In the genomic region with DNA sequence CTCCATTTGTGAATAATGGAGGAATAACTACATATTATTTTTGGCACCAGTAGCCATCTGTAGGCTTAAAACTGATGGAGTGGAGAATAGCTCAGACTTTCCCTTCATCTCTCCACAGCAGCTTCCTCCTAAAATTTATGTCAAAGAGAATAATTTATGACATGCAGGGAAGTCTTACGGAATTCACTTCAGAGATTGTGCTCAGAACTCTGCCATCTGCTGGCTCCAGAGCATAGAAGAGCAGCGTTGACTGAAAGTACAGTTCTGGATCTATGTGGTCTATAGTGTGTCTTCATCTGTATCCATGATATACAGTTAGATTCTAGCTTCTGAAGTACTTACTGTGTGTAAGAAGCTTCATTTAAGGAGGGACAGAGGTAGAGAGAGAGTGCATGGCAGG, we compare ENCODE assay signal across 13 mouse cellular contexts. TPM values are rescaled to one million over a fixed set of nuclear protein-coding genes. Genes with fewer than 3 reads are reported as not detected.
DNase-seq lines count a peak whose midpoint lies in the region; ATAC-seq and TF ChIP-seq lines count a peak whose summit lies in the region.
"Had no signal": no experiment of that assay in that cellular context is flagged by ENCODE, and none has a peak within 500 bp of the region (broad histone marks: within the 10 kb centered on the region; RNA-seq: fewer than 3 reads in every experiment).

No protein-coding gene starts in this region.

- H3K4me3 ChIP-seq in hindbrain, postnatal 0 days (ENCODE audit: low read length): no peak overlapping the region
- no peak overlapping the region for H3K4me3 ChIP-seq in hindbrain, embryonic 16.5 days (ENCODE audit: low read length)
- H3K4me3 ChIP-seq in lung, postnatal 0 days (ENCODE audit: low read depth, low read length): no peak overlapping the region
- no peak overlapping the region for H3K4me3 ChIP-seq in cortical plate, adult 2 months (ENCODE audit: insufficient read depth, low read length)
- no peak overlapping the region for H3K4me3 ChIP-seq in cerebellum, adult 2 months (replicated peaks; ENCODE audit: insufficient read depth, low read depth, low read length)
- H3K4me3 ChIP-seq: embryonic facial prominence, embryonic 15.5 days; liver, embryonic 13.5 days; myocyte had no signal

- H3K27me3 ChIP-seq in hindbrain, postnatal 0 days (ENCODE audit: insufficient read depth, low read length): no peaks in the 10 kb centered on the region
- no peaks in the 10 kb centered on the region for H3K27me3 ChIP-seq in hindbrain, embryonic 16.5 days (replicated peaks; ENCODE audit: control insufficient read depth, insufficient read depth, low read length)
- no peaks in the 10 kb centered on the region for H3K27me3 ChIP-seq in lung, postnatal 0 days (replicated peaks; ENCODE audit: insufficient read depth, low read length)
- no peaks in the 10 kb centered on the region for H3K27me3 ChIP-seq in cerebellum, adult 2 months (ENCODE audit: control insufficient read depth, insufficient read depth, low read length)
- H3K27me3 ChIP-seq: embryonic facial prominence, embryonic 15.5 days; liver, embryonic 13.5 days had no signal

- H3K4me2 ChIP-seq in hindbrain, postnatal 0 days (ENCODE audit: low read depth, low read length): no peak overlapping the region
- H3K4me2 ChIP-seq in hindbrain, embryonic 16.5 days (ENCODE audit: low read length): no peak overlapping the region
- no peak overlapping the region for H3K4me2 ChIP-seq in lung, postnatal 0 days (replicated peaks; ENCODE audit: low read depth, low read length)
- H3K4me2 ChIP-seq: embryonic facial prominence, embryonic 15.5 days; liver, embryonic 13.5 days had no signal

- TF ChIP-seq EP300 in lung, postnatal 0 days (IDR thresholded peaks at IDR 0.05): no peak

- peak; percentile 68 for TF ChIP-seq CTCF in hindbrain, postnatal 0 days (IDR thresholded peaks at IDR 0.05; ENCODE audit: low read depth)
- peak; percentile 42 for TF ChIP-seq CTCF in lung, postnatal 0 days (IDR thresholded peaks at IDR 0.05)
- TF ChIP-seq CTCF in cortical plate, adult 2 months (IDR thresholded peaks at IDR 0.05; ENCODE audit: extremely low read depth, insufficient read depth, low read length): peak; percentile 59
- no peak for TF ChIP-seq CTCF in cerebellum, adult 2 months (IDR thresholded peaks at IDR 0.05; ENCODE audit: borderline replicate concordance, insufficient read depth, low read depth, low read length)

- no peaks in the 10 kb centered on the region for H3K4me1 ChIP-seq in hindbrain, postnatal 0 days (ENCODE audit: insufficient read depth, low read length)
- H3K4me1 ChIP-seq in hindbrain, embryonic 16.5 days (ENCODE audit: control insufficient read depth, insufficient read depth, low read depth, low read length): no peaks in the 10 kb centered on the region
- no peaks in the 10 kb centered on the region for H3K4me1 ChIP-seq in lung, postnatal 0 days (ENCODE audit: insufficient read depth, low read depth, low read length)
- 0 out of 2 replicates have a peak, but pooled peaks cover 2% of the 10 kb centered on the region for H3K4me1 ChIP-seq in cortical plate, adult 2 months (ENCODE audit: control insufficient read depth, insufficient read depth, low read length)
- H3K4me1 ChIP-seq in cerebellum, adult 2 months (ENCODE audit: control insufficient read depth, insufficient read depth, low read length): no peaks in the 10 kb centered on the region
- H3K4me1 ChIP-seq: liver, embryonic 13.5 days had no signal

- no peak overlapping the region for H3K27ac ChIP-seq in hindbrain, postnatal 0 days
- H3K27ac ChIP-seq in hindbrain, embryonic 16.5 days (ENCODE audit: low read depth, low read length): no peak overlapping the region
- no peak overlapping the region for H3K27ac ChIP-seq in lung, postnatal 0 days (ENCODE audit: low read length)
- H3K27ac ChIP-seq in cortical plate, adult 2 months (ENCODE audit: insufficient read depth, low read length): no peak overlapping the region
- no peak overlapping the region for H3K27ac ChIP-seq in cerebellum, adult 2 months (ENCODE audit: insufficient read depth, low read length)
- H3K27ac ChIP-seq: embryonic facial prominence, embryonic 15.5 days; liver, embryonic 13.5 days had no signal

- H3K36me3 ChIP-seq in hindbrain, postnatal 0 days (ENCODE audit: insufficient read depth, low read length): no peaks in the 10 kb centered on the region; the same call in 1 of the 2 replicates
- H3K36me3 ChIP-seq in hindbrain, embryonic 16.5 days (ENCODE audit: control insufficient read depth, insufficient read depth, low read length): peaks cover 7% of the 10 kb centered on the region
- H3K36me3 ChIP-seq in lung, postnatal 0 days (ENCODE audit: insufficient read depth, low read length): no peaks in the 10 kb centered on the region
- H3K36me3 ChIP-seq: G1E; liver, embryonic 13.5 days had no signal

- no peak overlapping the region for H3K9ac ChIP-seq in hindbrain, postnatal 0 days (replicated peaks; ENCODE audit: low read length)
- no peak overlapping the region for H3K9ac ChIP-seq in hindbrain, embryonic 16.5 days (ENCODE audit: low read depth, low read length)
- no peak overlapping the region for H3K9ac ChIP-seq in lung, postnatal 0 days (replicated peaks; ENCODE audit: low read depth)
- H3K9ac ChIP-seq: embryonic facial prominence, embryonic 15.5 days; liver, embryonic 13.5 days had no signal

- no peak for TF ChIP-seq POLR2A in cortical plate, adult 2 months (IDR thresholded peaks at IDR 0.05; ENCODE audit: extremely low read depth, insufficient read depth, low read length)
- no peak for TF ChIP-seq POLR2A in cerebellum, adult 2 months (IDR thresholded peaks at IDR 0.05; ENCODE audit: borderline replicate concordance, insufficient read depth, low read length)

- WGBS in hindbrain, postnatal 0 days: 39% methylated on average over 2 of the region's 2 CpGs
- 51% methylated on average over 2 of the region's 2 CpGs for WGBS in hindbrain, embryonic 16.5 days
- WGBS in lung, postnatal 0 days: 39% methylated on average over 2 of the region's 2 CpGs
- 50% methylated on average over 2 of the region's 2 CpGs for WGBS in cerebellum, adult 2 months

- H3K9me3 ChIP-seq in hindbrain, postnatal 0 days (ENCODE audit: low read length): no peaks in the 10 kb centered on the region
- H3K9me3 ChIP-seq in hindbrain, embryonic 16.5 days (ENCODE audit: control insufficient read depth, low read length): no peaks in the 10 kb centered on the region
- H3K9me3 ChIP-seq in lung, postnatal 0 days (ENCODE audit: low read length): no peaks in the 10 kb centered on the region
- H3K9me3 ChIP-seq: embryonic facial prominence, embryonic 15.5 days; G1E; liver, embryonic 13.5 days had no signal

- ATAC-seq in hindbrain, postnatal 0 days: peak; percentile 61; the same call in 1 of the 2 replicates
- no peak for ATAC-seq in hindbrain, embryonic 16.5 days
- ATAC-seq in lung, postnatal 0 days: no peak
- ATAC-seq: intestine, embryonic 16.5 days had no signal

- DNase-seq in hindbrain, postnatal 0 days (ENCODE audit: low spot score): peak; percentile 75
- no peak for DNase-seq in lung, postnatal 0 days (ENCODE audit: low spot score)
- no peak for DNase-seq in lung, postnatal 4 days
- DNase-seq in right cerebral cortex, postnatal 25 days: peak; percentile 23
- DNase-seq in cerebellum, adult 2 months: no peak
- DNase-seq: gastrocnemius, postnatal 25 days; liver, embryonic 13.5 days had no signal

RNA-seq across cellular contexts. Expression of gene Atp8b5, which starts 22.9 kb away (rescaled TPM):
- 0.32 and 2.4 TPM in 2 replicates for total RNA-seq in hindbrain, postnatal 0 days (2014; rRNA removed)
- 0.44 and 0.54 TPM in 2 replicates for polyA plus RNA-seq in hindbrain, postnatal 0 days (2015; fragmentation: Nextera tagmentation; extraction: Ambion mirVana)
- polyA plus RNA-seq in hindbrain, embryonic 16.5 days (2015; fragmentation: Nextera tagmentation; extraction: Ambion mirVana): 0.60 and 1.2 TPM in 2 replicates
- polyA plus RNA-seq in lung, postnatal 0 days (2015; fragmentation: Nextera tagmentation; extraction: Ambion mirVana): 0.14 and 0.21 TPM in 2 replicates
- 0.55 and 0.77 TPM in 2 replicates for polyA plus RNA-seq in cortical plate, adult 2 months (2012; rRNA removed)
- polyA plus RNA-seq in cerebellum, adult 2 months (2012; rRNA removed): 1.0 and 1.4 TPM in 2 replicates
- total RNA-seq: gastrocnemius, postnatal 25 days had no signal
- polyA plus RNA-seq: myocyte had no signal

Comparison
In these comparisons a context has a peak if more than half of its experiments do, and no peak if none do; other contexts are left out.
1. DNase-seq: peak in hindbrain, postnatal 0 days (single experiment) and right cerebral cortex, postnatal 25 days (single experiment); none in lung, postnatal 0 days (single experiment), lung, postnatal 4 days (0 of 2) and cerebellum, adult 2 months (0 of 2).